Mouse (Mus musculus): ENCODE data around the gene Zfp280b. TPM values are rescaled to one million over a fixed set of nuclear protein-coding genes. Genes with fewer than 3 reads are reported as not detected.
"Not testable (repeated sequence)": the region's sequence is repeated elsewhere in the genome, so short reads cannot be mapped to it uniquely, and the experiment has no call there.

The Zfp280b gene
- total RNA-seq, 2 experiments from 2014 or later = 8.0 to 10.0 TPM

DNA sequence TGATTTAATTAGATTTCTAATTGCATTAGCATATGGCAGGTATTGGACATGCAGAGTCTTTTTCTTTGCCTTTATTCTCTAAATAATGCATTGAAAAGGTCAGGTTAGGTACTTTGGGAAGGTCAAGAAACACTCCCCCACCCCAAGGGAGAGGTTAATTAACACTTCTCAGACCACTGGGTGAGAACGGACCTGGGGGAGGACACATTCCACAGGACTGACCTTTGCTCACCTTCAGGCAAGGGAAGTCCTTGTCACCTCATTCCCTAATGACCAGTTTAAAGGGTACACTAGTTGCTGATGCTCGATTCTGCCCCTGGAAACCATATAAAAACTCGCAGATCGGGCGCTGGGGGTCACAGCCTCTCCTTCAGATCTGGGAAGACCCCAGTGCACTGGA lies 3.2 kb upstream of the Zfp280b start:
- no peak for DNase-seq (ENCODE audit: low spot score)

DNA sequence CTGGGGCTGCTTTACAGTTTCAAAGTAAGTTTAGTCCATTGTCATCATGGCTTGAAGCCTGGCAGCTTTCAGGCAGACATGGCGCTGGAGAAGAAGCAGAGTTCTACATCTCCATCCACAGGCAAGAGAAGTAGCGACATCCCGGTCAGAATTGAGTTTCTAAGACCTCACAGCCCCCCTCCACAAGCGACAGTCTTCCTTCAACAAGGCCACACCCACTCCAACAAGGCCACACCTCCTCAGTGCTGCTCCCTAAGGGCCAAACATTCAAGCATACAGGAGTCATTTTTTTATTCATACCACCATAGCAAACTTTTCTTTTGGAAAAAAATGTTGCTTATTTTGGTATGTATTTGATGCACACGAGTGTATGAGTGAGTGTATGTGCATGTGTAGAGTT lies 2.0 kb upstream of the Zfp280b start:
- DNase-seq (ENCODE audit: low spot score) = no peak

DNA sequence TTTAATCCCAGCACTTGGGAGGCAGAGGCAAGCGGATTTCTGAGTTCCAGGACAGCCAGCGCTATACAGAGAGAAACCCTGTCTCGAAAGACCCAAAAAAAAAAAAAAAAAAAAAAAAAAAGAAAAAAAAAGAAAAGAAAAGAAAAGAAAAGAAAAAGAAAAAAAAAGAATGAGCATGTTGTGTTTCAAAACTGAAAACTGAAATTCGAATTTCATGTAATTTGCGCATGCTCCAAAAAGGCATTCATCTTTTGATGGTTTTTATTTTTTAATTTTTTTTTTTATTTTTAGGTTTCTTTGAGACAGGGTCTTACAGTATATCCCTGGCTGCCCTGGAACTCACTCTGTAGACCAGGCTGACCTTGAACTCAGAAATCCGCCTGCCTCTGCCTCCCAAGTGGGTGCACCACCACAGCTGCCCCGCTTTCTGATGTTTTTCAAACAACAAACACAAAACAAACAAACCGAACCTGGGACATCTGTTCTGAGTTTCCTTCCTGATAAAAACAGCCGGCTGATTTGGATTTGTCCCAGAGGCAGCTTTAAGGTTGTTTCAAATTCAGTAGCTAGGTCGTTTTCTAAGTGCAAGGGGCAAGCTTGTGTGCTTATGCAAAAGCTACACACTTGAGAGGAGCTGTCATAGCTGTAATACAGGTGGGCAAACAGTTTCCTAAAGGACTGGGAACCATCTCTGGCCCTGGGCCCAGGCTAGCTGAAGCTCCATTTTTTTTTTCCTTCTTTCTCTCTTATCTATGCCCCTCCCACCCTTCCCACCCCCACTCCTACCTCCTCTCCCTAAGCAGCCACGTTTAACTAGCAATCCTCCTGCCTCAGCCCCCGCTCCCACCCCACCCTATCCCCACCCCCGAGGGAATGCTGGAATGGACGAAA lies 694 bp upstream of the Zfp280b start:
- no peak for DNase-seq (ENCODE audit: low spot score)

DNA sequence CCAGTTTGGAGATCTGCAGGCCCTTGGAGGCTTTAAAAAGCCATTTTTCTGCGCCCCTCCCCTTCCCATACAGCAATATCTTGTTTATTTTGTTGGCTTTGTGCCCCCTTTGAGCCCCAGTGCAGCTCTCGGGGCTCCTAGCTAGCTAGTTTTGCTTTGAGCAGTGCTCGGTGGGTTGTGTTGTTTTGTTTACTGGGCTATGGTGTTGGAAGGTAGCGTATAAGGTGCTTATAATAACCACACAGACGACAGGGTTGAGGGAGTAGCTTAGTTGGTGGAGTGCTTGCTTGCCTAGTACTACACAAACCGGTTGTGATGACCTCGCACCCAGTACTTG lies 637 bp downstream of the Zfp280b start:
- no peak for DNase-seq (ENCODE audit: low spot score)

DNA sequence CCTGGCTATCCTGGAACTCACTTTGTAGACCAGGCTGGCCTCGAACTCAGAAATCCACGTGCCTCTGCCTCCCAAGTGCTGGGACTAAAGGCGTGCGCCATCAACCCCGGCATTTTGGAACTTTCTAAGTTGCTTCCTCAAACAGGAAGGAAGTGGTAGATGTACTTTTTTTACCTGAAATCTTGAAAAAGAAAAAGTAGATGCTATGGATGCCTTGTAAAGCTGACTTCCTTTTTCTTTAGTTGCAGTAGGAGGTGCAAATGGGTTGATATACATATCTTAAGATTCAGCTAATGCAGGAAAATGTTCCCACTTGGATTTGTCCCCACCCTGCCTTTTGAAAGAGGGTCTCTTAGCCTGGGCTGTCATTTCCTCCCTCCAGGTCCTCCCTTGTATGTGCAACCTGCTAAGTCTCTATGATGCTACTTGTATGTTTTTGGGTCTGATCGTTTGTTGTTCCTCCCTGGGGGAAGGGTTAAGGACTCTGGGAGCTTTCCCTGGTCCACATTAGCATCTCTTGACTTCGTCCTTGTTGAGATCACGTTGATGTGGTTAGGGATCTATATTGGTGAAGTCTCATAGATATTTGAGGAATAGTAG lies 1.7 kb downstream of the Zfp280b start:
- DNase-seq (ENCODE audit: low spot score) = no peak

DNA sequence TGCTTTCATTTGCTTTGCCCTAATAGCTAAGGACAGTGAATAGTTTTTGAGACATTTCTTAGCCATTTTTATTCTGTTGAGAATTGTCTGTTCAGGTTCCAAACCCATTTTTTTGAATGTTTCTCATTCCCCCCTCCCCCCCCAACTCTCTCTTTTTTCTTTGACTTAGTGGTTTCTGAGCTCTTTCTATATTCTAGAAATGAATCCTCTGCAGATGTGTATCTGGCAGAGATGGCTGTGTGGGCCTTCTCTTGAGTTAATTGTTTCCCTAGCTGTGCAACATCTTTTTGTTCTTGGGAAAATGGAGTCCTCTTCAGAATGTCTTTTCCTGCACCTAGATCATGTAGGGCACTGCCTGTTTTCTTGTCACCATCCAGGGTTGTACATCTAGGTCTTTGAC lies 2.8 kb downstream of the Zfp280b start:
- DNase-seq (ENCODE audit: low spot score) = no peak

DNA sequence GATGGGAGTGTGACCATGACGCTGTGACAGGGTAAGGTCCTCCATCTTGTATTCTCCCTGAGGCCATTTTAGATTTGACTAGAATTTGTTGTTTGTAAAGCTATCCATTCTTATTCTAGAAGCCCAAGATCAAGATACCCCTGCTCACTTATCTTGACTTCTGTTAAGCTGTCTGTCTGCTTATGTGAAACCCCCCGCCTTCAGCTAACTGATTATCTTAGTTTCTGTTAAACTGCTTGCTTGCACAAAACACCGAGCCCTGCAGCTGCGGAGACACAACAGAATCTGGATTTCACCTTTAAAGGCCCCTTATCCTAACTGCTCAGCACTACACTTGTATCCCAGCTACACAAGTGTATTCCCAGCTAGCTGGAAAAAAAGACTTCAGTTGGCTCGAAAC lies 4.5 kb downstream of the Zfp280b start:
- no peak for DNase-seq (ENCODE audit: low spot score)

DNA sequence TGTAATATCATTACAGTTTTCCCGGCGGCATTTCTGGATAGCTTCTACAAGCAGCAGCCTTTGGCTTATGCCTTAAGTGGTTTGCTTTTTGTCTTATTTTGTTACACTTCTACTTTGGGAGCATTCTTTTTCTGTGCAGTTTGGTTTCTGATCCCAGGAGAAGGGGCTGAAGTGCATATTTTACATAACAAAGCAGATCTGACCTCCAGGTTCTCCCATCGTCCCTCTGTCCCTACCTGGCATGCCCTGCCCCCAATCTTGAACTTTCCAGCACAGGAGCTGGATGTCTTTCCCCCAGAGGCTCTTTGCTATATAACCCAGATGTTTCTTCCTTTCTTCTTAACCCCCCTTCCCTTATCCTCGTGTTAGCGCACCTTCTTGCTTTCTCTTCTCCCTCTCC lies 12.9 kb downstream of the Zfp280b start:
- no peak for DNase-seq (ENCODE audit: low spot score)

DNA sequence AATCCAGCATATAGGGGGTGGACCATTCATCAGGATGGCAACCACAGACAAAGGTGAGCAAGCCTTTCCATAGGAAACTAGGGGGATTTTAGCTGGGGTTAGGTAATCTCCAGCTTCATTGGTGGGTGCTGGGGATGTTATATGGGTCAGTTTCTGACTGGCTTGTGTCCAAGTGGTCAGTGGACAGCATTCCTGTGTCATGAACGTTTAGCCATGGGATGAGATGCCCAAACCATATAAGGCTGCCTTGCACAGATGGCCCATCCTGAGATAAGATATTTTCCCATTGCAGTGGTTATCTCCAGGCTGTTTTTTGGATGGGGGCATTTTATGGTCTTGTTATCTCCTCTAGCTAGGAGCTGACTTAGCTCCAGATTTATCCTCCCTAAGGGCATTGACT lies 14.3 kb downstream of the Zfp280b start:
- no peak for DNase-seq (ENCODE audit: low spot score)

DNA sequence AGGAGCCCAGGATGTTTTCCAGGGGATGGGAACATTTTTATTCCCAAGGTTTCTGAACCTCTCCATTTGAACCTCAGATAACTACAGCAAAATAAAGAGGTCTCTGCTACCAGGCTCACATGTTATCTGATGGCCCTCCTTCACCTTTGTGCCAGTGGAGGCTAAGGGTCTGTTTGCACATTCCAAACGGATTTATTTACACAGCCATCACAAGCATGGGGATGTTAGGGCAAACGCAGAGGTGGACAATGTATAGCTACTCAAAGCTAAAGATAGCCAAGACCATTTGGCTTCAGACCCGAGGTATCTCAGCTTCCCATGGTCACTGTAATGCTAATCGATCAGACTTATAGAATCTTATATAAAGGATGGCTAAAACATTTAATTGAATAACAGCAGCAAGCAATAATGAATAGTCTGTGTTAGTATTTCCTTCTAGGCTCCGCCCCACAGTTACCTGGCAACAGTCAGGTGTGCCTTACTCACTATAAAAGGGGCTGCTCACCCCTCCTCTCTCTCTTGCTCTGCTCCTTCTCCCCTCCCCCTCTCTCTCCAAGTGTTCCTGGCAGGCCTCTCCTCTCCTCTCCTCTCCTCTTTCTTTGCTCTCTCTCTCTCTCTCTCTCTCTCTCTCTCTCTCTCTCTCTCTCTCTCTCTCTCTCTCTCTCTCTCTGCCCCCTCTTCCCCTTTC lies 14.9 kb downstream of the Zfp280b start:
- no peak for DNase-seq (ENCODE audit: low spot score)

DNA sequence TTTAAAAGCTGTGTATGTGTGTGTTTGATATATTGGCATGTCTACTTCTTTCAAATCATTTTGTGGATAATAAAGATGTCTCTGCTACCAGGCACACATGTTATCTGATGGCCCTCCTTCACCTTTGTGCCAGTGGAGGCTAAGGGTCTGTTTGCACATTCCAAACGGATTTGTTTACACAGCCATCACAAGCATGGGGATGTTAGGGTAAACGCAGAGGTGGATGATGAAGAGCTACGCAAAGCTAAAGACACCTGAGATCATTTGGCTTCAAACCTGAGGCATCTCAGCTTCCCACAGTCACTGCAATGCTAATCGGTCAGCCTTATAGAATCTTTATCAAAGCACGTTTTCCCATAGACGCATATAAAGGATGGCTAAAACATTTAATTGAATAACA lies 16.5 kb downstream of the Zfp280b start:
- DNase-seq (ENCODE audit: low spot score) = no peak

DNA sequence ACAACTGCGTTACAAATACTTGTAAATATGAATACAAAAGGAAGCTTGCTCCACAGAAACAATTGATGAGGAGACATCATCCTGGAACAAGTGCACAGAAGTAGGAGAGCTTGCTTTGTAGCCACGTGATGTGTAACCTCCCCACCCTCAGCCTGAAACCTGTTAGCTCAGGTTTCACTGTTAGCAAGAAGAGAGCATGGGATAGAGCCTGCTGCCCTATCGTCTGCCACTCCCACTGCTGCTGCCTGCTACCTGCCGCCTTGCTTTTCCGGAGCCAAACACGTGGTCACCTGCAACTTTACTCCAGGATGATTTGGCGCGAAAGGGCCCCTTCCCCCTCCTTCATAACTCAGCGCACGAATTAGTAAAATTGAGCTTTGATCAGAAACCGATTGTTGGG lies 19.4 kb downstream of the Zfp280b start:
- DNase-seq (ENCODE audit: low spot score) = no peak

DNA sequence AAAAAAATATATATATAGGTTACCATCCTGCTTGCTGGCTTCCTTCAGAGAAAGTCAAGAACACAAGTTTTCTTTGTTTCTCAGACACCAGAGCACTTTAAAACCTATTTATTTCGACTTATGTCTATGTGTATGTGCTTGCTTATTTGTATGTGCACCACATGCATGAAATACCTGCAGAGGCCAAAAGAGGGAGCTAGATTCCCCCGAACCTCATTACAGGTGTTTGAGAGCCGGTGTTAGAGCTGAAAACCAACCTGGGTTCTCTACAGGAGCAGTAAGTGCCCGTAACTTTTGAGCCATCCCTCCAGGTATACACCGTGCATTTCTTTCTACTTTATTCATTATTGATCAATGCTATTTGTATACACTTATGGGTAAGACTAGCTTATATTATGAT lies 30.0 kb downstream of the Zfp280b start:
- no peak for DNase-seq (ENCODE audit: low spot score)

DNA sequence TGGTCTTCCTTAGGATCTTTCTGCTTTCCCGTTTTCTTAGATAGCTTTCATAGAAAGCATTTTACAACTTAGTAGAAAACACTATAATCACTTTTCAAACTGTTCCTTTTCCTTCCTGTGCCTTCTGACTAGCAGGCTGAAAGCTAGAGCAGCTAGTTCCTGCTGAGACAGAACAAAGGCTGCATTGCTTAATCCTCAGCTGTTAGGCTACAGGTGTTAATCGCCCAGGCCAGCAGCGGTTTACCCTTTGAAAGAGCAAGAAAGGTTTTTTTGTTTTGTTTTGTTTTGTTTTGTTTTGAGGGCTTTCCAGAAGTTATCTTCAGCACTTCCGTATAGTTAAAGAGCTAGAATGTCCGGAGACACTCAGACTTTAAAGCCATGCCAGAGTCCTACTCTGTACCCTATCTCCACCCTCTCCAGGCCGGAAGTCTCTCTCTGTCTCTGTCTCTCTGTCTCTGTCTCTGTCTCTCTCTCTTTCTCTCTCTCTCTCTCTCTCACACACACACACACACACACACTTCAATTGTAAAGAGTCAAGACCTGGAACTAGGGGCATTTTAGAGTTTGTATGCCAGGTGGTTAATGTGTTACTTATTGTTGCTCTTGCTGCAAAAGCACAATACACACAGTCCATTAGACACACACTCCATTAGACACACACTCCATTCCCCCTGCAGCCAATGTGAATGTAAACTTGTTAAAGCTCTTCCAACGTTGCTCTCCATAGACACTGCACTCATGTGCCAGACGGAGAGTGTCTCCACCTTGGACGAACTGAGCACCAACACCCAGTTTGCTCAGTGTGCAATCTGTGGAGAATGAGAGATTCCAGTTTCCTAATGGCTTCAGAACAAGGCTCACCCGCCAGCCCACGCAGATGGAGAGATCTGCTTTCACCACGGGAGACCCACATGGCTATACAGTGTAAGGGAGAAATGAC lies 35.5 kb downstream of the Zfp280b start:
- no peak for DNase-seq (ENCODE audit: low spot score)

DNA sequence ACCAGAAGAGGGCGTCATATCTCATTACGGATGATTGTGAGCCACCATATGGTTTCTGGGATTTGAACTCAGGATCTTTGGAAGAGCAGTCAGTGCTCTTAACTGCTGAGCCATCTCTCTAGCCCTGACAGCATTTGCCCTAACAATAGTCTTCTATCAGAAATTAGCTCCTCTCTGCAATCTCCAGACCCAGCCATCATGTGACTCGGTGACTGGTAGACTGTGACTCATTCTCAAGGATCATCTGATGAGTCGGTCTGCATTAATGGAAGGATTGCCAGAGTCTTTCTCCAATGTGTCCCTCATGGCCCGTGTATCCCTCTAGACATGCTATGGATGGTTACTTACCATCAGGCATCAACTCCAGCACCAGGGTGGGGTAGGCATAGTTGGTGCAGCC lies 39.6 kb downstream of the Zfp280b start:
- not testable (repeated sequence) for DNase-seq (ENCODE audit: low spot score)

DNA sequence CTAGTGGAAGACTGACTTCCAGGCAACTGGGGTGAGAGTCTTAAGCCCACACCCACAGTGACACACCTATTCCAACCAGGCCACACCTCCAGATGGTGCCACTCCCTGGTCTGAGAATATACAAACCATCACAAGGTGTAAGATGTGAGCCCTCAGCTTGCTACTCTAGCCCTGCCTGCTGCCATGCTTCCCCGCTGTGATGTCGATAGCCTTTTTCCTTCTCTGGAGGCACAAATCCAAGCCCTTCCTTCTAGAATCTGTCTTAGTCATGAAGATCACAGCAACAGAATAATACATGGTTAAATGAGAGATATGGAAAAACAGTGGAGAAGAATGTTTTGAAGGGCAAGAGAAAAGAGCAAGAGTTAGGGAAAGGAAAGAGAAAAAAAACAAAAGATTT lies 44.6 kb downstream of the Zfp280b start:
- not testable (repeated sequence) for DNase-seq (ENCODE audit: low spot score)

Small RNAs within 50 kb of the gene (microRNA-seq; reads per million reads assigned to microRNA genes)
- gene Mir6409 = not detected

Other genes starting within 250 kb of the Zfp280b start
- gene Gstt1, start 234.1 kb upstream of the Zfp280b start, total RNA-seq (2021) = 1 to 10 TPM; 6.0 to 8.0 TPM
- not detected for gene Gstt4, start 210.1 kb upstream of the Zfp280b start, total RNA-seq (2021)
- gene Gstt2, start 195.2 kb upstream of the Zfp280b start, total RNA-seq (2021) = 1 to 10 TPM; 2.6 to 3.4 TPM
- gene Mif, start 172.4 kb upstream of the Zfp280b start, total RNA-seq (2021) = 100 to 1,000 TPM; 150 to 158 TPM
- under 1 TPM in 1 of 2 experiments, not detected in 1; 0.38 TPM for gene Derl3, start 139.2 kb upstream of the Zfp280b start, total RNA-seq (2021)
- 10 to 100 TPM; 14.2 to 16.6 TPM for gene Smarcb1, start 111.0 kb upstream of the Zfp280b start, total RNA-seq (2021)
- 1,000 to 10,000 TPM; 1,419 to 1,763 TPM for gene Chchd10, start 99.5 kb upstream of the Zfp280b start, total RNA-seq (2021)
- 1 to 10 TPM; 1.8 to 2.6 TPM for gene Mmp11, start 96.2 kb upstream of the Zfp280b start, total RNA-seq (2021)
- gene Gm867, start 92.0 kb upstream of the Zfp280b start, total RNA-seq (2021) = not detected
- gene Vpreb3, start 89.6 kb upstream of the Zfp280b start, total RNA-seq (2021) = not detected
- not detected for gene Gm5134, start 78.1 kb upstream of the Zfp280b start, total RNA-seq (2021)
- not detected for gene Slc5a4b, start 78.3 kb downstream of the Zfp280b start, total RNA-seq (2021)
- not detected for gene Slc5a4a, start 114.8 kb downstream of the Zfp280b start, total RNA-seq (2021)
- gene Prmt2, start 205.2 kb downstream of the Zfp280b start, total RNA-seq (2021) = 1 to 10 TPM; 2.7 to 4.2 TPM
- gene S100b, start 221.2 kb downstream of the Zfp280b start, total RNA-seq (2021) = 1 to 10 TPM; 1.2 to 3.5 TPM